Mouse (Mus musculus): ENCODE data around the gene Olfr122. TPM values are rescaled to one million over a fixed set of nuclear protein-coding genes. Genes with fewer than 3 reads are reported as not detected.

The Olfr122 gene
- polyA plus RNA-seq (2015; fragmentation: Nextera tagmentation; extraction: Ambion mirVana): not detected in 2 replicates

DNA sequence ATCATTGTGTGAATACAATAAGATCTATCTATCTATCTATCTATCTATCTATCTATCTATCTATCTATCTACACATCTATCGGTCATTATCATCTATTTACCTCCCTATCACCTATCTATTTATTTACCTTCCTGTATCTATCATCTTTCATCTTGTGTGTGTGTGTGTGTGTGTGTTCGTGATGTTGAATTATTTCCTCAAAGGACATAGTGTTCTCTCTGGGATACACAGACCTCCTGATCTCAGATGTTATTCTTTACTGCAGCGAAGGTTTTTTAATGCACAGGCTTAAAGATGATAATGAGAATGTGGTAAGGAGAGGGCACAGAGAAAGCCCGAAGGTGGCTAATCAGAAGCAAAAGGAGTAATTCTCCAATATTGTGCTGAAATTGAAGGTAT is at the start of gene Olfr122:
TSS of gene Olfr122 (plus strand) at position 301 of the 400 bp plus-strand sequence.
- H3K36me3 ChIP-seq: no peaks in the 10 kb centered on the region
- no peak within 1 kb of the TSS for H3K4me3 ChIP-seq (replicated peaks)
- H3K9me3 ChIP-seq (replicated peaks): no peaks in the 10 kb centered on the region
- no peaks in the 10 kb centered on the region for H3K27me3 ChIP-seq (replicated peaks)
- H3K9ac ChIP-seq (replicated peaks): no peak within 1 kb of the TSS
- H3K27ac ChIP-seq (replicated peaks): no peak within 1 kb of the TSS
- no peak for ATAC-seq (ENCODE audit: low FRiP score)
- H3K4me2 ChIP-seq: no peak within 1 kb of the TSS
- 87% methylated on average over 4 of the region's 4 CpGs for WGBS
- H3K4me1 ChIP-seq: no peaks in the 10 kb centered on the region

DNA sequence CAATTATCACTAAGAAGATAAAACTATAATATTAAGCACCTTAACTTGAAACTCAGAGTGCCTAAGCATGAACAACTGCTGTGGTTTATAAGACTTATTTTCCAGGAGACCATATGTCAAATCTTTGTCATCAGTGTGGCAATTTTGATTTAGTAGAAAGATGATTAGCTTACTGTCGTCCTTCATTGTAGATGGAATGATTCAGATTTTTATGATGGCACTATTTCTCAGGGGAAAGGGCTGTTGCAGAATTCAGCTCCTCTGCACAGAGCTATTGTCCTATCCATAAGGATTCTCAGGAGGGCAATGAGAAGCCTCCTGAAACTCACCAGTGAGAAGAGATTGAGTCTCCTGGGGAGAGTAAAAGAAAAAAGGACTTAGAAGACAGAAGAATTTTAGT is 46.9 kb upstream of the Olfr122 start, which contains the start of gene Olfr120:
TSS of gene Olfr120 (plus strand) at position 301 of the 400 bp plus-strand sequence.
- WGBS: 66% methylated on average over 1 of the region's 1 CpGs
- Histone ChIP-seq H3K9ac (replicated peaks) (no peak within 1 kb of the TSS), H3K36me3 (no peaks in the 10 kb centered on the region), H3K4me1 (no peaks in the 10 kb centered on the region), H3K4me2 (no peak within 1 kb of the TSS), H3K4me3 (replicated peaks) (no peak within 1 kb of the TSS), H3K27ac (replicated peaks) (no peak within 1 kb of the TSS), H3K27me3 (replicated peaks) (no peaks in the 10 kb centered on the region), H3K9me3 (replicated peaks) (no peaks in the 10 kb centered on the region)
- no peak for ATAC-seq (ENCODE audit: low FRiP score)

DNA sequence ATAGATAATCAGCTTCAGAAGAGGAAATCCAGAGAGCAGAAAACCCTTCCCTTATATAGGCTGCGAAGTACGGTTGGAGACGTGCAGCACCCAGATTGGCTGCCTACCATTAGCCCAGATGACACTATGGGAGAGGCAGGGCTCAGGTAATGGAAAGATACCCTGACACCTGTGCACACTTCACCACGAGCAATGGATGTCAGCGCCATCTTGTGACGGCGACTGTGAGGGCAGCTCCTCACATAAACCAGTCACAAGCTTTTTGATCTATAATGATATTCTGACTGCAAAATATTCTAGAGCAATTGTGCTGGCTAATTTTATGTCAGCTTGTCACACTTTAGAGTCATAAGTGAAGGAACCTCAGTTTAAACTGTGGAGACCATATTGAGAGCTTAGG is 30.3 kb upstream of the Olfr122 start:
- Histone ChIP-seq H3K4me2 (no peak overlapping the region), H3K36me3 (no peaks in the 10 kb centered on the region), H3K27ac (replicated peaks) (no peak overlapping the region), H3K4me1 (no peaks in the 10 kb centered on the region), H3K4me3 (replicated peaks) (no peak overlapping the region), H3K27me3 (replicated peaks) (no peaks in the 10 kb centered on the region), H3K9me3 (replicated peaks) (no peaks in the 10 kb centered on the region), H3K9ac (replicated peaks) (no peak overlapping the region)
- WGBS: 49% methylated on average over 7 of the region's 7 CpGs
- ATAC-seq (ENCODE audit: low FRiP score): no peak

- no peak for ATAC-seq (ENCODE audit: low FRiP score)
- Histone ChIP-seq H3K4me2 (no peak within 1 kb of the TSS), H3K27ac (replicated peaks) (no peak within 1 kb of the TSS), H3K4me1 (no peaks in the 10 kb centered on the region), H3K4me3 (replicated peaks) (no peak within 1 kb of the TSS), H3K9me3 (replicated peaks) (no peaks in the 10 kb centered on the region), H3K27me3 (replicated peaks) (no peaks in the 10 kb centered on the region), H3K36me3 (no peaks in the 10 kb centered on the region), H3K9ac (replicated peaks) (no peak within 1 kb of the TSS)
- 95% methylated on average over 2 of the region's 2 CpGs for WGBS
Observed at GRCm38 (mm10) chr17:37793229-37793628, 24.8 kb downstream of the Olfr122 start, which contains the start of gene Olfr123. TSS of gene Olfr123 (plus strand) at chr17:37793529.

GRCm38 (mm10) chr17:37799588-37799987 is 31.2 kb downstream of the Olfr122 start, which contains the start of gene Olfr124:
TSS of gene Olfr124 (plus strand) at chr17:37799888.
- no peaks in the 10 kb centered on the region for H3K9me3 ChIP-seq (replicated peaks)
- WGBS: 89% methylated on average over 3 of the region's 3 CpGs
- H3K9ac ChIP-seq (replicated peaks): no peak within 1 kb of the TSS
- H3K27me3 ChIP-seq (replicated peaks): no peaks in the 10 kb centered on the region
- H3K36me3 ChIP-seq: no peaks in the 10 kb centered on the region
- no peak within 1 kb of the TSS for H3K4me2 ChIP-seq
- no peaks in the 10 kb centered on the region for H3K4me1 ChIP-seq
- no peak within 1 kb of the TSS for H3K4me3 ChIP-seq (replicated peaks)
- no peak for ATAC-seq (ENCODE audit: low FRiP score)
- no peak within 1 kb of the TSS for H3K27ac ChIP-seq (replicated peaks)

Other genes with a start within 250 kb of the Olfr122 start
- not detected in 2 replicates for gene Olfr112, start 199.2 kb upstream of the Olfr122 start, polyA plus RNA-seq (2015; fragmentation: Nextera tagmentation; extraction: Ambion mirVana)
- gene Olfr113, start 190.9 kb upstream of the Olfr122 start, polyA plus RNA-seq (2015; fragmentation: Nextera tagmentation; extraction: Ambion mirVana): not detected in 2 replicates
- not detected in 2 replicates for gene Olfr114, start 175.9 kb upstream of the Olfr122 start, polyA plus RNA-seq (2015; fragmentation: Nextera tagmentation; extraction: Ambion mirVana)
- gene Olfr115, start 141.5 kb upstream of the Olfr122 start, polyA plus RNA-seq (2015; fragmentation: Nextera tagmentation; extraction: Ambion mirVana): not detected in 2 replicates
- gene Olfr116, start 141.4 kb upstream of the Olfr122 start, polyA plus RNA-seq (2015; fragmentation: Nextera tagmentation; extraction: Ambion mirVana): not detected in 2 replicates
- not detected in 2 replicates for gene Olfr117, start 104.8 kb upstream of the Olfr122 start, polyA plus RNA-seq (2015; fragmentation: Nextera tagmentation; extraction: Ambion mirVana)
- gene Olfr118, start 101.6 kb upstream of the Olfr122 start, polyA plus RNA-seq (2015; fragmentation: Nextera tagmentation; extraction: Ambion mirVana): not detected in 2 replicates
- not detected in 2 replicates for gene Olfr119, start 72.0 kb upstream of the Olfr122 start, polyA plus RNA-seq (2015; fragmentation: Nextera tagmentation; extraction: Ambion mirVana)
- gene Olfr120, start 46.8 kb upstream of the Olfr122 start, polyA plus RNA-seq (2015; fragmentation: Nextera tagmentation; extraction: Ambion mirVana): not detected in 2 replicates
- not detected in 2 replicates for gene Olfr121, start 19.8 kb upstream of the Olfr122 start, polyA plus RNA-seq (2015; fragmentation: Nextera tagmentation; extraction: Ambion mirVana)
- not detected in 2 replicates for gene Olfr123, start 24.9 kb downstream of the Olfr122 start, polyA plus RNA-seq (2015; fragmentation: Nextera tagmentation; extraction: Ambion mirVana)
- gene Olfr124, start 31.3 kb downstream of the Olfr122 start, polyA plus RNA-seq (2015; fragmentation: Nextera tagmentation; extraction: Ambion mirVana): not detected in 2 replicates
- not detected in 2 replicates for gene Olfr125, start 64.3 kb downstream of the Olfr122 start, polyA plus RNA-seq (2015; fragmentation: Nextera tagmentation; extraction: Ambion mirVana)
- not detected in 2 replicates for gene Olfr126, start 78.9 kb downstream of the Olfr122 start, polyA plus RNA-seq (2015; fragmentation: Nextera tagmentation; extraction: Ambion mirVana)
- not detected in 2 replicates for gene Olfr127, start 131.8 kb downstream of the Olfr122 start, polyA plus RNA-seq (2015; fragmentation: Nextera tagmentation; extraction: Ambion mirVana)
- gene Olfr128, start 151.9 kb downstream of the Olfr122 start, polyA plus RNA-seq (2015; fragmentation: Nextera tagmentation; extraction: Ambion mirVana): not detected in 2 replicates
- gene Olfr761, start 184.5 kb downstream of the Olfr122 start, polyA plus RNA-seq (2015; fragmentation: Nextera tagmentation; extraction: Ambion mirVana): not detected in 2 replicates

Measured in neural tube, embryonic 15.5 days (tissue).